Mouse (Mus musculus) left cerebral cortex, adult 2 months (tissue): ENCODE results near the gene Pde4d. TPM values are rescaled to one million over a fixed set of nuclear protein-coding genes. Genes with fewer than 3 reads are reported as not detected.

Source experiments
- DNase-seq, 2 experiments: peaks; one replicate each; pipeline ENCODE4 v3.0.0; 2021 to 2022; ENCODE audit warnings: low spot score in 2 of 2, mixed read lengths in 1 of 2; ENCODE audit errors: extremely low spot score in 1 of 2
- H3K27ac ChIP-seq: fragments of 200-600 bp; 2 replicates; pipeline ENCODE4 v1.8.1; 2022
- H3K4me3 ChIP-seq: fragments of 200-600 bp; 2 replicates; pipeline ENCODE4 v1.8.1; 2022
- CTCF ChIP-seq: fragments of 200-600 bp; IDR thresholded peaks from 2 replicates; pipeline ENCODE4 v1.8.1; 2022; ENCODE audit warnings: antibody characterized with exemption, mild to moderate bottlenecking, moderate library complexity
- intact Hi-C: fragments of 180-260 bp; cut with DNase I; formaldehyde crosslinking; loops from one replicate; pipeline ENCODE4 v1.15.1; 2025
- total RNA-seq, 2 experiments: library from RNA; stranded (reverse); gene quantifications; 2 replicates each; pipeline ENCODE4 v1.2.3; 2021

The Pde4d gene
- total RNA-seq, 2 experiments from 2014 or later = 116 to 121 TPM

DNA sequence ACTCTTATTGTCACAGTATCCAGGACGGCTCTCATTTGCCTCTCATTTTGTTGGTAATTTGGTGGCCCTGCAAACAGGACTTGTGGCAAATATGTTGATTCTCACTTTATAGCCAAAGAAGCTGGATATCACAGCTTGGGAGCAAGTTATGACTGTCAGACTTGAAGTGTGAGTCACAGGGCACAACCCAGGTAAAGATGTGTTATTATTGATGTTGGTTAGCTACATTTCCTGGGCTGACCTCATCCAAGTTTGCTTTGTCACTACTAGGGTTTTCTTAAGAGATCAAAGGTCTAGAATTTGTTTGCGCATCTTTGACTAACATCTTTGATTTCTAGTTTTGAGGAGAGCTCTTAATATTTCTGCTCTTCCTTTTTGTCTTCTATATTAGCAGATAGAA, 1393.2 kb downstream of the Pde4d start:
- no peak for TF ChIP-seq CTCF
- no peak overlapping the region for H3K4me3 ChIP-seq
- intact Hi-C loops = no loop called here
- no peak for DNase-seq
- H3K27ac ChIP-seq = no peak overlapping the region

DNA sequence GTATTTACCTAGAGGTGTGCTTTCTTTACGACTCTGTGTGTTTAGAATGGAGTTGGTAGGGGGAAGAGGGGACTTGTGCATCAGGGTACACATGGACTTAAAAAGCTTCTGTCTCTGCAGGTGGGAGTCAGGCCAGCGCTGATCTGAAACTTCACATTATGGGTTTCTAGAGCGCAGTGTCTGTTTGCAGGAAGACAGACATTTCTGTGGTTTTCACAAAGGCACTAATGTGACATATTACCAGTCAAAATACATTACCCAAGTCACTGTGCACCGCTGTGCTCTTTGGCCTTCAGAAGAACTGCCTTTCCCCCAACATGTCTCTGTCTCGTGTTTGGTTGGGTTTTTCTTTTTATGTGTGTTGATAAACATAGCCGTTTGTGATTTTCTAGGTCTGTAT, 1395.1 kb downstream of the Pde4d start:
- no peak for DNase-seq
- no peak for TF ChIP-seq CTCF
- Histone ChIP-seq H3K27ac (no peak overlapping the region), H3K4me3 (no peak overlapping the region)
- intact Hi-C loops = no loop called here

DNA sequence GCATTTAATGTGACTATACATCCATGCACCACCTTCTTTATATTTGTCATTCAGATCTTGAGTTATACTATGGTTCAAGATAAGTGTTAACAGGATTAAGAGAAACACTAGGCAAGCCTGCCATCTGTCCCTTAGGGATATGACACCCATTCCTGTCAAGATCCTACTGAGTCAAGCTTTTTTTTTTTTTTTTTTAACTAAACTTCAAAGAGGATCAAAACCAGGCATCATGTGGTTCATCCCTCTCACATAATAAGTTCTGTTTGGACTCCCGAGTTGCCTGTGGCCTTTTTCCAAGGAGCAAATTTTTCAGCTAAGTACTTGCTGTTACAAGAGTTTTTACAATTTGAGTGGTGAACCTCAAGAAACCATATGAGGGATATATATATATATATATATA, 1414.1 kb downstream of the Pde4d start:
- Histone ChIP-seq H3K4me3 (no peak overlapping the region), H3K27ac (no peak overlapping the region)
- DNase-seq = no peak
- intact Hi-C loops = no loop called here
- TF ChIP-seq CTCF = no peak

DNA sequence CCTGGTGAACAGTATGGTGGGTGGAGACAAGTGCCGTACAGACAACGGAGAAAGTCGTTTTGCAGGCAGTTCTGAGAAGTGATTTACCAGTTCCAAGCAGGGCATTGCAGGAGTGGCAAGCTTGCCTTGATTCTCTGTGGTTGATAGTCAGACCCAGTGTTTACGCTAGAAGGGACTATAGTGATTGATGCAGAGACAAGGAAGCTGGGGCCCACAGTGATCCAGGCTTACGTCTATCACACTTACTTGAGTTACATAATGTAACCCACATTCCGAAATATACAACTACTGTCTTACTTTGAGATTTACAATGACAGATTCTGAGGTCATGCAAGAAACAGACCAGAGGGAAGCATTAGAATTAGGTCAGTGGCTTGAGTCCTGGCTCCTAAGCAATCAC, 1414.6 kb downstream of the Pde4d start:
- no peak overlapping the region for H3K4me3 ChIP-seq
- intact Hi-C loops = no loop called here
- TF ChIP-seq CTCF = no peak
- H3K27ac ChIP-seq = no peak overlapping the region
- DNase-seq = no peak

DNA sequence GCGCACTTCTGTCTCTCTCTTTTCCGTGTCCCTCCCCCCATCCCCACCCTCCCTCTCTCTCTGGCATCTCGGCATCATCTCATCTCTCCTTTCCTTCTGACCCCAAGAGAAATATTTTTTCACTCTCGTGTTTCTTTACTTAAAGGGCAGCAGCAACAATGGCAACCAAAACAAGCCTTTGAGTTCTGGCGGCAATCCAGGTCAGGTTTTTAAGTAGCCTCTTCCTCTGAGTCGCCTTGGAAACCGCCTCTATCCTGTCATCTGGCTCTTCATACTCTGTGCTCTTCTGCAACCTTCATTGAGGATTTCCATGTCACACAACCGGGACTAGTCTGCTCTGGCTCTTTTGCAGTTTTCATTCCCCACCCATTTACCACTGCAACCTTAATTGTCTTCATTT, 1430.6 kb downstream of the Pde4d start:
- DNase-seq = no peak
- Histone ChIP-seq H3K4me3 (no peak overlapping the region), H3K27ac (no peak overlapping the region)
- no peak for TF ChIP-seq CTCF
- intact Hi-C loops = no loop called here

DNA sequence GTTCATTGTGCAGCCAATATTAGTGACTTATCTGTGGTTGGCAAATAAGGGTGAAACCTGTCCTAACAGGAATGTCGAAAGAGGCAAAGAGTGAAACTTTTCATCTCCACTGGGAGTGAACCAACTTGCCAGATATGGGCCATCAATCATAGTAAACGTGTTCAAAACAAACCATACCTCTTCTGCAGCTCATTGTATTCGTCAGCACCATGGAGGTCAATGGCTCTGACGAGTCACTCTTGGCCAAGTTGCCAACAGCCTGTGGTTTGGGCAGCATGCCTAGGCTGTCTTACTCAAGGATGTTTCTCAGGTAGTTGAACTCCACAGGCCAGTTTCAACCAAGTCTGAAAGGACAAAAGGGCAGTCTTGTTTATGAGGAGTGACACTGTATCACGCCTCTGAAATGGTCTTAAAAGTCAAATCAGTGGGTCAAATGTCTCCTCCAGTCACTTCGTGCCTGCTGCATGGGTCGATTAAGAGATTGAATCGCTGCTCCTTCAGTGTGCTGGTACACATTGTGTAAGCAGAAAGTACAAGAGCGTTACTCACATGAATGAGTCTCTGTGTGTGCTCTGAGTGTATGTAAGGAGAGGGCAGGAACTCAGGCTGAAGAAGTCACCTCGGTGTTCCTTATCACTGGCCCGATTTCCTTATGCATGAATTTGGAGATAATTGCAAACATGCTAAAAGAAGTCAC, 1431.6 kb downstream of the Pde4d start:
- Histone ChIP-seq H3K4me3 (no peak overlapping the region), H3K27ac (no peak overlapping the region)
- no peak for TF ChIP-seq CTCF
- intact Hi-C loops = no loop called here
- DNase-seq = no peak

DNA sequence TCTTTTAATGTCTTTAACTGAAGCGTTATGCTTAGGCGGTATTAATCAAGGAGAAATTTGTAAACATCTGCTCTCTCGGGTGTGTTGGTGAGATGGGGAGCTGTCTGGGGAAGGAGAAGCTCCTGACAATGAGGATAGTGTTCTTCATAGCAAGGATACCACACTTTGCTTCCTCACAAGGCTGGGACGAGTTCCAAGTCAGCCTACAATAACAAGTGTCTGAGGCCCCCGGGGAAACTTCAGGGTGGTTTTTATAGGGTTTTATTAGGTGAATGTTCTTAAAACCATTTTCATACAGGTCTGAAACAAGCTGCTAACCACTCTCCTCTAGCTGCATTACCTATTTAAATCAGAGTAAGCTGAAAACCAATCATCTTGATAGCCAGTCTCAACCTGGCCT, 1433.9 kb downstream of the Pde4d start:
- H3K4me3 ChIP-seq = no peak overlapping the region
- no peak for TF ChIP-seq CTCF
- intact Hi-C loops = no loop called here
- DNase-seq = no peak
- H3K27ac ChIP-seq = no peak overlapping the region

DNA sequence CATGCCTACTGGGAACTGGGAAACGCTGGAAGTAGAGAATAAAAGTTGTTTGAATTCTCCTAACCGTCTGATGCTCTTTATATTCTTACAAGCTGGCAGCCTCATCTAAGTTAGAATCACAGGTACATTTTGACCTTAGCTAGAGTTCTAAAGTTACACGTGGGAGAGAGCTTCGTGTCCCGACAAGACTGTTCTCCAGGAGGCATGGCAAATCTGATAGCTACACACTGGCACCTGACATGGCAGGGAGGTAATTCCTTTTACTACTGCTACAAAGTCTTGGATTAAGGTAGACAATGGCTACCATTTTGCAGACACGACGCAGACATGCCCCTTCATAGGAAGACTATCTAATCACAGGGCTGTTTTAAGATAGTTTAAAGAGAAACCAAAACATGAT, 1435.1 kb downstream of the Pde4d start:
- intact Hi-C loops = no loop called here
- no peak for DNase-seq

DNA sequence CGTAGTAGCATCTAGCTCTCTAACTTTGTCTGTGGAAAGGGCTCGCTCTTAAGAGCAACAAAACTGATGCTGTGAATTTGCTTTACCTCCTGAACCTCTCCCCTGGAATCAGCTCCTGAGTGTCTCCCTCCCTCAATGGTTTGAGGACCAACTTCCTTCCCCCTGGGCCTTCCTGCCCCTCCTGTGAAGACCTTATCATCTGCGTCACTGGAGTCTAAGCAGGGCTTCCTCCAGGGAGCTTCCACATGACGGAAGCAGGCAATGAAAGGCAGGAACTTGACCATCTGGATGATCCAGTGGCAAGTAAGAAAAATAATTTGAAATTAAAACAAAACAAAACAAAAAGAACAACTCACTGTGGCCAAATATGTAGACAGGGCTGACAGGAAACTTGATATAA, 1438.5 kb downstream of the Pde4d start:
- H3K4me3 ChIP-seq = no peak overlapping the region

More for the DNA sequence above, 1435.1 kb downstream of the Pde4d start:
- Histone ChIP-seq H3K4me3 (no peak overlapping the region), H3K27ac (no peak overlapping the region)
- no peak for TF ChIP-seq CTCF

DNA sequence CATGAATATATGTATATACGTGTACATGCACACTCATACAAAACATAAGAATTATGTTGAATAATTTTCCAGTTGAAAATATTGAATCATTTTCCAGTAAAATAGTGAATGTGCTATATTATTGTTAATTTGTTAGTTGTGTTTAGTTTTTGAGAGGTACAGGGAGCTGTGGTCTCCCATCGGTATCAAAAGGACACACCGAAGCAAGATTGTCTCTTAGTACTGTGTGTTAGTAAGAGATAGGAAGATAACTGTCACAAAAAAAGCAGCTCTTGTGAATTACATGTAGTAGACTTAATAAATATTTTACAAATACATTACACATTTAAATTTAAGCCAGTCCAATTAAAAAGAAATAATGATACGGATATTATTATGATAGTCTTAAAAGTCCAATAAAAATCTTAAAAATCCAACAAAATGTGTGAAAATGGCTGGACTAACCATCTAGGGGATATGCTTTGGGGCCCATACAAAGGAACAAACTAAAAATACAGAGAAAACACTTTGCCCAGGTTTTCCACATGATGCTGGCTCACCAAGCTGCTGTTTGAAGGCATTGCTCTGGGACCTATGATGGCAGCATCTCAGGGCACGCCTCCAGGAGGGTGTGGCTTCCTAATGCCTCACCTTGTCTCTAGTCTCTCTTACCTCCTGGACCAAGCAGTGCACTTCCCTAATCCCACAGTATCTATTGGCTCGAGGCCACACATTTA, 1441.6 kb downstream of the Pde4d start:
- no peak for TF ChIP-seq CTCF
- no peak for DNase-seq
- Histone ChIP-seq H3K4me3 (no peak overlapping the region), H3K27ac (no peak overlapping the region)
- intact Hi-C loops = no loop called here

More for the DNA sequence above, 1438.5 kb downstream of the Pde4d start:
- H3K27ac ChIP-seq = no peak overlapping the region
- no peak for TF ChIP-seq CTCF
- intact Hi-C loops = no loop called here
- DNase-seq = no peak

DNA sequence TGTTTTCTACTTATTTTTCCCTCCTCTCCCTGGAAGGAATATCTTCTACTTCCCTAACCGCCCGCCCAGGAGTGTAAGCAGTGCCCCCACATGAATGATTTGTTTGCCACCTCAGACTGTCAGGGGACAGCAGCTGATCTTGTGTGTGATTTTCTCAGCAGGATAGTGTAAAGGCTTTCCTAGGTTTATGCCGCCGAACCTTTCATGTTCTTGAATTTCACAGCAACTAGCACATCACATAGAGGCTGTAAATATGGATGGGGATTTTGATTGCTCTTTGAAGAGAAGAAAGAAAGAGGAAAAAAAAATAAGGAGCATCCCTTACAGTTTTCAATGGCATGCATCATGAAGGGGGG, 1442.1 kb downstream of the Pde4d start:
- TF ChIP-seq CTCF = no peak
- H3K27ac ChIP-seq = no peak overlapping the region
- no peak for DNase-seq
- intact Hi-C loops = no loop called here
- no peak overlapping the region for H3K4me3 ChIP-seq

DNA sequence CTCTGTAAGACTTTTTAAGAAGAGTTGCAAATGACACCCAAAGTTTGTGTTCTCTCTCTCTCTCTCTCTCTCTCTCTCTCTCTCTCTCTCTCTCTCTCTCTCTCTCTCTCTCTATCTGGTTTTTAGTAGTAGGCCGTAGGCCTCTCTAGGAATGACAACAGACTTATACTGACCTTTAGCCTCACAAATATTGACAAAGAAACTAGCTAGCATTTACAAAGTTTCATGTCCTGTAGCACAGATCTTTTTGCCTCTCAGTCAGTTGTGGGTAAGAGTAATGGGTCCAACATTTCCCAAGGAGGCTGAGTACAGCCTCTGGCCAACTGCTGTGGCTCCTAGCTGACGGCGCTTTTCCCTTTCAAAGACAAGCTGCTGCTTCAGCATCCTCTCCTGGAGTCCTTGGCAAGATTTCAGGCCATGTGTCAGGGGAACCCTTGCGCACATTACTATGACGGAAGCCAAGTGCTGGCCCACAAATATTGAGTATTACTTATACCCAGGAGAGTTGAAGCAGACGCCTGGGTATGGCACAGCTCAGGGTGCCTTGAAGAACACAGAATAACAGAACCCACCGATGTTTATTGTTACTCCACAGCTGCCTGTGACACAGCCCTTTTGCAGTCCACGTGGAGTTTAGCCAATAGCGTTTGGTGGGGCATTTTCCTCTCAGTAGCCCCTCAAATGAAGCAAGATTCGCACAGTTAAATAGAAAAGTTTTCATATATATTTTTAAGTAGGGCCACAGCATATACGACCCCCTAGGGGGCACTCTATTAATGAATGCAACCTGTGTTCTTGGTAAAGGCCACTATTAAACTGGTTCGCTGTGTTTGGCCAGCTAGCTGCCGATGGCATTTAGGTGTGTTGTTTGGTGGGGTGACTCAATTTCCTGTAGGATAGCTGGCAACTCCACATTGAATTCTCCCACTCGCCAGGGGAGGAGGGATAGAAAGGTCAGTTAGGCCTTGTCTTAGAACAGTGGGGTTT, 1450.0 kb downstream of the Pde4d start:
- DNase-seq = no peak
- TF ChIP-seq CTCF = no peak; the same call in 1 of the 2 replicates
- Histone ChIP-seq H3K27ac (no peak overlapping the region), H3K4me3 (no peak overlapping the region)
- intact Hi-C loops = loop anchor here (10.0 kb wide), 1 partner anchor 665 kb away; no protein-coding TSS in a partner anchor
